Mouse (Mus musculus): ENCODE data around the gene Pgam2.

The Pgam2 gene

DNA sequence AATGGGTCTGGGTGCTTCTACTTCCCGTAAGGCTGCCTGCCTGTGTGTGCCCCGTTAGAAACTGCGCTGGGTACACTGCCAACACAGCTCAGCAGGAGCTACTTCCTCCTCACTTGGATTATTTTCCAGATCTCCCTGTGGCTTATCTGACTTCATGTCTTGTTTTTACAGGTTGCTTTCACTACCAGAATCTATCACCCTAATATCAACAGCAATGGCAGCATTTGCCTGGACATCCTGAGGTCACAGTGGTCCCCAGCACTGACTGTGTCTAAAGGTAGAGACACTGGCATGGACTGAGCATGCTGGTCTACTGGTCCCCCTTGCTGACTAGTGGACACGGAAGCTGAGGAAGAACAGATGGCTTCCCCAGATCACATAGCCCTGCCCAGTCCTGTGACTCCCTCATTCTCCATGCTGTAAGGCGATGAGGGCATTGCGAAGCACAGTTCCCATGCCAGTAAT is 23.5 kb downstream of the Pgam2 start:
- DNase-seq (ENCODE audit: low read depth in 2 of 2, low spot score in 2 of 2) = no peak

DNA sequence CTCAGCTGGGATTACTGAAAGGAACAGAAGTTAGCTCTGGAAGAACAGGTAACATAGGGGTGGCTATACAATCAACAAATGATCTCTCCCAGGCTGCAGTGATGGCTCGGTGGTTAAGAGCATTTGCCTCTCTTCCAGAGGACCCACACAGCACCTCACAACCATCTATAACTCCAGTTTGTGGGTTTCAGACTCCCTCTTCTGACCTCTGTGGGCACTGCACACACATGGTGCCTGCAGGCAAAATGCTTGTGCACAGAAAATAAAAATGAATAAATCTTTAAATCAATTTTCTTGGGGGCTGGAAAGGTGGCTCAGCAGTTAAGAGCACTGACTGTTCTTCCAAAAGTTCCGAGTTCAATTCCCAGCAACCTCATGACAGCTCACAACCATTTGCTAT is 25.1 kb downstream of the Pgam2 start:
- DNase-seq (ENCODE audit: low read depth in 2 of 2, low spot score in 2 of 2) = no peak

DNA sequence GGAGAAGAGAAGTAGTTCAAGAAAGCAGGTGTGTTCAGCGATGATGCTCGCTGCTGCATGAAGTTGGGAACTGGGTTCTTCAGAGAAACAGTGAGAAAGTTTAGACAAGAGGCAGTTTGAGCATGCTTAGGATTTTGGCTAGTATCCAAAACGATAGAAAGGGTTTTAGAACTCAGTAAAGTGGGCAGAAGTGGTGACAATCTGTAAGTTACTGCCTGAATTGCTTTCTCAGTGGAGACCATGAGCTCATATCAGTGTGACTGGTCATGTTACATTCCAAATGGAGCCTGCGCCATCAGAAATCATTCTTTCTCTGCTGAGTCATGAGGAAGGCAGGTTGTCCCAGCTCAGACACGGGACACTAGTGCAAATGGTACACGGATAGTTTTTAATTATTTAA is 37.5 kb downstream of the Pgam2 start:
- DNase-seq (ENCODE audit: low read depth in 2 of 2, low spot score in 2 of 2) = no peak

- no peak for DNase-seq (ENCODE audit: low read depth in 2 of 2, low spot score in 2 of 2)
Measured at GRCm38 (mm10) chr11:5762633-5762982, 40.9 kb downstream of the Pgam2 start.

GRCm38 (mm10) chr11:5761820-5762632 is 41.5 kb downstream of the Pgam2 start, which contains the start of gene Urgcp:
Gene Urgcp (minus strand): TSS chr11:5762376.
- peak; percentile 92 to 96 for DNase-seq (ENCODE audit: low read depth in 2 of 2, low spot score in 2 of 2)

DNA sequence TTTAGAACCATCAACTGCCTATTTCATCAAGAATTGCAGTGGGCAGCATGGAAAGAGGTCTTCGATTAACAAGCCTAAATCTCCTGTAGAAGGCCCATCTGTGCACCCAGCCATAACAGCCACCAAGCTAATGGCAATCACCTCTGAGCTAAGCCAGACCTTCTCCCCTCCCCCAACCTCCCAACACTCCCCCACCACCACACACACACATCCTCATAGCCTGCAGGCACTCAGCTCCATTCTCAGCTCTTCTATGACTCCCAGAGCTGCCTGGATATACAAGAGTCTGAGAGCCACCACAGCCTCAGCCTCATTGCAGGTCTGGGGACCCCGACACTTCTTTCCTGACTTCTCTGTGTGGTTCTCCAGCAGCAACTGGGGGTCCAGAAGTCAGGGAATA is 49.8 kb downstream of the Pgam2 start:
- no peak for DNase-seq (ENCODE audit: low read depth in 2 of 2, low spot score in 2 of 2)
